Mouse (Mus musculus): ENCODE measurements at regions not wholly inside any gene's neighbourhood (a gene's known extent, or its start where the extent isn't known, plus 50 kb on each side); places are given as distances from the start of the nearest gene placed in this dataset.

- TF ChIP-seq ZC3H11A (IDR thresholded peaks at IDR 0.05; ENCODE audit: borderline replicate concordance, low read depth, low read length) (no peak), ZNF384 (IDR thresholded peaks at IDR 0.05; ENCODE audit: low read depth, low read length) (no peak), MAFK (IDR thresholded peaks at IDR 0.05; ENCODE audit: insufficient read depth, low read depth, low read length) (no peak), HCFC1 (IDR thresholded peaks at IDR 0.05; ENCODE audit: borderline replicate concordance, insufficient read depth, low read length) (no peak), CHD2 (IDR thresholded peaks at IDR 0.05; ENCODE audit: low read depth, low read length) (no peak)
Observed at GRCm38 (mm10) chr9:116375658-116376357, 200.6 kb upstream of the Tgfbr2 start.
